In genomic region chr7:19149626-19150025, GRCm38 (mm10) we compare ENCODE assay signal across 8 mouse cellular contexts. TPM values are rescaled to one million over a fixed set of nuclear protein-coding genes. Genes with fewer than 3 reads are reported as not detected.
DNase-seq lines count a peak whose midpoint lies in the region; ATAC-seq and TF ChIP-seq lines count a peak whose summit lies in the region.

Gene Snrpd2, plus strand, starts transcription at chr7:19149722.

- DNase-seq in B cell, adult 2 months, result peak; percentile 93 to 95
- DNase-seq in brain, adult 2 months (ENCODE audit: low read depth, low spot score), result peak; percentile 98
- DNase-seq in heart, embryonic 10.5 days (ENCODE audit: low spot score), result peak; percentile 98
- peak; percentile 84 for DNase-seq in liver, adult 2 months (ENCODE audit: extremely low read depth, low read depth, low spot score)
- DNase-seq in splenic B cell, adult 2 months (ENCODE audit: low read depth, low spot score), result peak; percentile 98

- under 1% methylated on average over 24 of the region's 24 CpGs for WGBS in heart, embryonic 10.5 days
- 0% methylated on average over 24 of the region's 24 CpGs for WGBS in kidney, embryonic 16.5 days
- 1% methylated on average over 24 of the region's 24 CpGs for WGBS in liver, adult 2 months

- peak within 1 kb of the TSS; percentile 89 for H3K27ac ChIP-seq in heart, embryonic 10.5 days
- H3K27ac ChIP-seq in kidney, embryonic 16.5 days (ENCODE audit: low read length), result peak within 1 kb of the TSS; percentile 94
- peak within 1 kb of the TSS; percentile 42; the same call in 1 of the 2 replicates for H3K27ac ChIP-seq in liver, adult 2 months (replicated peaks; ENCODE audit: insufficient read depth, low read depth, low read length)

- 0 out of 2 replicates have a peak, but pooled peaks cover 2% of the 10 kb centered on the region for H3K79me2 ChIP-seq in liver, adult 2 months (ENCODE audit: control insufficient read depth, insufficient read depth, low read length)
- H3K79me2 ChIP-seq in myocyte (ENCODE audit: control insufficient read depth, insufficient read depth), result peaks cover 17% of the 10 kb centered on the region

- peak within 1 kb of the TSS; percentile 85 for H3K9ac ChIP-seq in kidney, embryonic 16.5 days (replicated peaks; ENCODE audit: low read length)
- H3K9ac ChIP-seq in liver, adult 2 months (ENCODE audit: low read depth, low read length), result peak within 1 kb of the TSS; percentile 80

- H3K4me3 ChIP-seq in heart, embryonic 10.5 days, result peak within 1 kb of the TSS; percentile 78
- H3K4me3 ChIP-seq in kidney, embryonic 16.5 days (ENCODE audit: low read length), result peak within 1 kb of the TSS; percentile 86
- peak within 1 kb of the TSS; percentile 79 for H3K4me3 ChIP-seq in liver, adult 2 months (ENCODE audit: insufficient read depth, low read depth, low read length)
- H3K4me3 ChIP-seq in myocyte, result peak within 1 kb of the TSS; percentile 79

- peaks cover 43% of the 10 kb centered on the region for H3K36me3 ChIP-seq in heart, embryonic 10.5 days
- peaks cover 25% of the 10 kb centered on the region for H3K36me3 ChIP-seq in kidney, embryonic 16.5 days (ENCODE audit: insufficient read depth, low read length)
- peaks cover 7% of the 10 kb centered on the region; the same call in 1 of the 2 replicates for H3K36me3 ChIP-seq in liver, adult 2 months (ENCODE audit: control insufficient read depth, insufficient read depth, low read length)
- H3K36me3 ChIP-seq in myocyte (ENCODE audit: control insufficient read depth, insufficient read depth), result peaks cover 6% of the 10 kb centered on the region
- H3K36me3 ChIP-seq in splenic B cell, adult 2 months (ENCODE audit: control insufficient read depth, insufficient read depth, low read length, poor library complexity, severe bottlenecking), result no peaks in the 10 kb centered on the region; the same call in 1 of the 2 replicates

- peak; percentile 87 for ATAC-seq in erythroblast, adult 5-6 weeks (replicated peaks; ENCODE audit: low FRiP score, poor library complexity, severe bottlenecking)
- ATAC-seq in kidney, embryonic 16.5 days (ENCODE audit: low FRiP score, low TSS enrichment), result peak; percentile 95

- H3K4me1 ChIP-seq in heart, embryonic 10.5 days, result peaks cover 28% of the 10 kb centered on the region
- peaks cover 17% of the 10 kb centered on the region for H3K4me1 ChIP-seq in kidney, embryonic 16.5 days (ENCODE audit: insufficient read depth, low read length)
- no peaks in the 10 kb centered on the region for H3K4me1 ChIP-seq in liver, adult 2 months (ENCODE audit: control insufficient read depth, insufficient read depth, low read length)

- no peak for TF ChIP-seq CTCF in liver, adult 2 months (IDR thresholded peaks at IDR 0.05; ENCODE audit: low read depth, low read length)

- H3ac ChIP-seq in myocyte (ENCODE audit: control insufficient read depth, insufficient read length), result peak within 1 kb of the TSS; percentile 47

- H3K27me3 ChIP-seq in heart, embryonic 10.5 days (ENCODE audit: insufficient read depth, poor library complexity, severe bottlenecking), result no peaks in the 10 kb centered on the region
- no peaks in the 10 kb centered on the region for H3K27me3 ChIP-seq in kidney, embryonic 16.5 days (ENCODE audit: insufficient read depth, low read length)
- H3K27me3 ChIP-seq in liver, adult 2 months (ENCODE audit: control insufficient read depth, insufficient read depth, low read length), result no peaks in the 10 kb centered on the region
- H3K27me3 ChIP-seq in myocyte (ENCODE audit: control insufficient read depth, insufficient read depth, insufficient read length), result no peaks in the 10 kb centered on the region
- no peaks in the 10 kb centered on the region for H3K27me3 ChIP-seq in splenic B cell, adult 2 months (ENCODE audit: control insufficient read depth, insufficient read depth, low read length, poor library complexity, severe bottlenecking)

- H3K9me3 ChIP-seq in heart, embryonic 10.5 days, result no peaks in the 10 kb centered on the region
- H3K9me3 ChIP-seq in kidney, embryonic 16.5 days (ENCODE audit: low read length), result no peaks in the 10 kb centered on the region

- peak within 1 kb of the TSS; percentile 85 for H3K4me2 ChIP-seq in kidney, embryonic 16.5 days (replicated peaks; ENCODE audit: low read depth, low read length)
- H3K4me2 ChIP-seq in myocyte (ENCODE audit: low read depth), result peak within 1 kb of the TSS; percentile 95

- TF ChIP-seq POLR2A in liver, adult 2 months (IDR thresholded peaks at IDR 0.05; ENCODE audit: extremely low read depth, insufficient read depth, low read length), result peak; percentile 39; the same call in 1 of the 2 replicates
- peak; percentile 90 for TF ChIP-seq POLR2A in myocyte (IDR thresholded peaks at IDR 0.05; ENCODE audit: insufficient read length, low read depth)

TF ChIP-seq in myocyte, 11 proteins besides CTCF, POLR2A, EP300 and RAD21:
- TF ChIP-seq E2F4 (IDR thresholded peaks at IDR 0.05; ENCODE audit: insufficient read depth) (peak; percentile 30), SRF (IDR thresholded peaks at IDR 0.05; ENCODE audit: control insufficient read depth, insufficient read length, low read depth) (no peak), POLR2AphosphoS2 (IDR thresholded peaks at IDR 0.05; ENCODE audit: insufficient read length, low read depth) (peak; percentile 82), MYOG (IDR thresholded peaks at IDR 0.05; ENCODE audit: control insufficient read depth in 1 of 3, insufficient read depth in 1 of 3, insufficient read length in 2 of 3, low read depth in 2 of 3) (no peak), TCF12 (IDR thresholded peaks at IDR 0.05; ENCODE audit: insufficient read depth, poor library complexity, severe bottlenecking) (no peak), MYOD1 (IDR thresholded peaks at IDR 0.05; ENCODE audit: control insufficient read depth in 1 of 3, insufficient read length in 2 of 3, low read depth in 2 of 3) (no peak), MAX (IDR thresholded peaks at IDR 0.05; ENCODE audit: low read depth) (no peak)

RNA-seq across cellular contexts. Expression of gene Snrpd2, which starts in this region (rescaled TPM):
- total RNA-seq in erythroblast, adult 5-6 weeks (2015; ENCODE audit: low replicate concordance), result 15.0 TPM in 2 replicates
- 20.2 and 22.0 TPM in 2 replicates for total RNA-seq in erythroblast, adult 5-6 weeks (2017; ENCODE audit: low replicate concordance)
- polyA plus RNA-seq in heart, embryonic 10.5 days (2016; fragmentation: Nextera tagmentation; extraction: Ambion mirVana), result 132 and 142 TPM in 2 replicates
- polyA plus RNA-seq in kidney, embryonic 16.5 days (2015; fragmentation: Nextera tagmentation; extraction: Ambion mirVana), result 137 and 141 TPM in 2 replicates
- 28.4 and 29.4 TPM in 2 replicates for total RNA-seq in liver, adult 2 months (2014; rRNA removed)
- 16.4 and 17.7 TPM in 2 replicates for polyA plus RNA-seq in liver, adult 2 months (2012; rRNA removed)
- polyA plus RNA-seq in myocyte (2012; fragmentation: generic; extraction: Trizol), result 192 TPM

Comparison
In these comparisons a context has a peak if more than half of its experiments do, and no peak if none do; other contexts are left out.
1. Peak in every context shown above with its lines: DNase-seq, ATAC-seq, H3K4me3 ChIP-seq and H3K27ac ChIP-seq.
2. H3K27ac ChIP-seq: peak in every context shown above with its lines; median percentile 94 in kidney, embryonic 16.5 days; 89 in heart, embryonic 10.5 days; 42 in liver, adult 2 months.